Mouse (Mus musculus): Measurements from ENCODE around the gene Bap1.

DNA sequence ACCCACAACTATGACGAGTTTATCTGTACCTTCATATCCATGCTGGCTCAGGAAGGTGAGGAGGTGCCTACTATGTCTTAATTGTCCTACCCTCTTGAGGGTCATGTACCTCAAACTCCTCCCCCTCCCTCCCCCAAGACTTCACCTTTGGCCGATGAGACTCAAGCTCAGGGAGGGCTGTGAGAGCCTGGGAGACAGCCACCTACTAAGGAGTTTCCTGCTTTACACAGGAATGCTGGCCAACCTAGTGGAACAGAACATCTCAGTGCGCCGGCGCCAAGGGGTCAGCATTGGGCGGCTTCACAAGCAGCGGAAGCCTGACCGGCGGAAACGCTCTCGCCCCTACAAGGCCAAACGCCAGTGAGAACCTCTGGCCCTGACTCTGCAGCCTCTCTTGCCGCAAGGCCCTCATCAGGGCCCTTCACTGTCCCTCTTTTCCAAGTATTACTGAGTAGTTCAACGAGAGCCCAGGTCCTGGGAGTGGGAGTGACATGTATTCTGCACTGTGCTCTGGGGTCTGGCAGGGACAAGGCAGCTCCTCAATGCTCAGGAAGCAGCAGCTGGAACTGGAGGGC lies 7.3 kb downstream of the Bap1 start:
- no peak for TF ChIP-seq CTCF (IDR thresholded peaks at IDR 0.05; ENCODE audit: borderline replicate concordance, control insufficient read depth, extremely low read depth, insufficient read depth, low read length, poor library complexity)
- no peak for TF ChIP-seq POLR2A (IDR thresholded peaks at IDR 0.05; ENCODE audit: control insufficient read depth, extremely low read depth, insufficient read depth, low read length, poor library complexity)
